Mouse (Mus musculus) neural tube, embryonic 14.5 days (tissue): ENCODE results near the gene Slc16a1. TPM values are rescaled to one million over a fixed set of nuclear protein-coding genes. Genes with fewer than 3 reads are reported as not detected.
"Not testable (repeated sequence)": the region's sequence is repeated elsewhere in the genome, so short reads cannot be mapped to it uniquely, and the experiment has no call there.

ENCODE experiments used
- ATAC-seq: fragments of 200-750 bp; cut with Nextera tagmentation; 2 replicates; pipeline ENCODE4 v1.8.0; 2017; ENCODE audit warnings: low read depth, mild to moderate bottlenecking, moderate TSS enrichment, moderate library complexity
- H3K27ac ChIP-seq: fragments of 300-500 bp; sonication (generic); 2 replicates; pipeline ENCODE4 v1.5.1; 2014; ENCODE audit warnings: low read depth, mild to moderate bottlenecking, control low read depth, low read length, moderate library complexity, mixed read lengths
- H3K27me3 ChIP-seq: fragments of 300-500 bp; sonication (generic); 2 replicates; pipeline ENCODE4 v1.6.1; 2014; ENCODE audit warnings: low read length; ENCODE audit not compliant: control insufficient read depth, insufficient read depth
- H3K36me3 ChIP-seq: fragments of 300-500 bp; sonication (generic); 2 replicates; pipeline ENCODE4 v1.6.1; 2014; ENCODE audit warnings: low read length, mixed read lengths; ENCODE audit not compliant: control insufficient read depth, insufficient read depth
- H3K4me1 ChIP-seq: fragments of 300-500 bp; sonication (generic); 2 replicates; pipeline ENCODE4 v1.6.1; 2014; ENCODE audit warnings: low read length; ENCODE audit not compliant: control insufficient read depth, insufficient read depth
- H3K4me2 ChIP-seq: fragments of 300-500 bp; sonication (generic); 2 replicates; pipeline ENCODE4 v1.6.1; 2014; ENCODE audit warnings: mild to moderate bottlenecking, low read depth, low read length, control low read depth
- H3K4me3 ChIP-seq: fragments of 300-500 bp; sonication (generic); 2 replicates; pipeline ENCODE4 v1.5.1; 2014; ENCODE audit warnings: low read depth, low read length, control low read depth, mixed read lengths
- H3K9ac ChIP-seq: fragments of 300-500 bp; sonication (generic); replicated peaks from 2 replicates; pipeline ENCODE4 v1.6.1; 2014; ENCODE audit warnings: low read depth, mild to moderate bottlenecking, control low read depth, low read length, mixed read lengths
- H3K9me3 ChIP-seq: fragments of 300-500 bp; sonication (generic); 2 replicates; pipeline ENCODE4 v1.6.1; 2016; ENCODE audit warnings: low read length; ENCODE audit not compliant: control insufficient read depth
- WGBS: fragments of 180-500 bp; shearing (Covaris S2); extraction: QIAGEN DNeasy Blood & Tissue Kit; methylation state at CpG from one replicate; pipeline ENCODE4 v1.1.7; 2014; 5-methylcytosine and 5-hydroxymethylcytosine counted together
- polyA plus RNA-seq: library from polyadenylated mRNA; unstranded; fragments of >200 nt; fragmentation: Nextera tagmentation; extraction: Ambion mirVana; gene quantifications from 2 replicates; pipeline ENCODE4 v1.2.1, GENCODE M21; 2014

The Slc16a1 gene
- polyA plus RNA-seq, 1 experiment from 2014 or later, result 7.6 TPM

- H3K27me3 ChIP-seq, result no peaks in the 10 kb centered on the region
- H3K4me2 ChIP-seq, result no peak overlapping the region
- H3K4me1 ChIP-seq, result 0 out of 2 replicates have a peak, but pooled peaks cover 3% of the 10 kb centered on the region
- no peaks in the 10 kb centered on the region for H3K9me3 ChIP-seq
- ATAC-seq, result no peak
- no peak overlapping the region for H3K27ac ChIP-seq
- no peak overlapping the region for H3K4me3 ChIP-seq
- 75% methylated on average over 10 of the region's 10 CpGs for WGBS
- H3K9ac ChIP-seq, result no peak overlapping the region
- no peaks in the 10 kb centered on the region for H3K36me3 ChIP-seq
Measured at GRCm38 (mm10) chr3:104667451-104667850, 29.0 kb downstream of the Slc16a1 start.

GRCm38 (mm10) chr3:104668989-104669388, 30.5 kb downstream of the Slc16a1 start:
- no peak for ATAC-seq
- Histone ChIP-seq H3K4me1 (0 out of 2 replicates have a peak, but pooled peaks cover 3% of the 10 kb centered on the region), H3K9me3 (no peaks in the 10 kb centered on the region), H3K4me3 (no peak overlapping the region), H3K27me3 (no peaks in the 10 kb centered on the region), H3K4me2 (no peak overlapping the region), H3K36me3 (no peaks in the 10 kb centered on the region), H3K9ac (no peak overlapping the region), H3K27ac (no peak overlapping the region)
- 94% methylated on average over 5 of the region's 5 CpGs for WGBS

GRCm38 (mm10) chr3:104669856-104670182, 31.4 kb downstream of the Slc16a1 start:
- H3K9me3 ChIP-seq, result no peaks in the 10 kb centered on the region
- no peak overlapping the region for H3K9ac ChIP-seq
- no peaks in the 10 kb centered on the region for H3K27me3 ChIP-seq
- 0 out of 2 replicates have a peak, but pooled peaks cover 8% of the 10 kb centered on the region for H3K4me1 ChIP-seq
- H3K4me3 ChIP-seq, result no peak overlapping the region
- ATAC-seq, result 0 out of 2 replicates have a peak, but pooled peaks have one; percentile 42
- H3K27ac ChIP-seq, result no peak overlapping the region
- no peaks in the 10 kb centered on the region for H3K36me3 ChIP-seq
- WGBS, result 19% methylated on average over 1 of the region's 1 CpGs
- H3K4me2 ChIP-seq, result no peak overlapping the region

GRCm38 (mm10) chr3:104670183-104671020, 31.9 kb downstream of the Slc16a1 start:
- not testable (repeated sequence) for H3K4me1 ChIP-seq, H3K27ac ChIP-seq, H3K9ac ChIP-seq, H3K9me3 ChIP-seq, H3K4me2 ChIP-seq, H3K27me3 ChIP-seq, H3K36me3 ChIP-seq, H3K4me3 ChIP-seq
- WGBS, result 40% methylated on average over 1 of the region's 1 CpGs
- peak; percentile 62; the same call in 1 of the 2 replicates for ATAC-seq

GRCm38 (mm10) chr3:104671543-104671942, 33.1 kb downstream of the Slc16a1 start:
- 0 out of 2 replicates have a peak, but pooled peaks cover 9% of the 10 kb centered on the region for H3K4me1 ChIP-seq
- no peak for ATAC-seq
- 84% methylated on average over 6 of the region's 6 CpGs for WGBS
- no peak overlapping the region for H3K4me3 ChIP-seq
- H3K9me3 ChIP-seq, result no peaks in the 10 kb centered on the region
- H3K27me3 ChIP-seq, result no peaks in the 10 kb centered on the region
- no peak overlapping the region for H3K27ac ChIP-seq
- H3K4me2 ChIP-seq, result no peak overlapping the region
- H3K36me3 ChIP-seq, result no peaks in the 10 kb centered on the region
- no peak overlapping the region for H3K9ac ChIP-seq

- Histone ChIP-seq H3K36me3 (no peaks in the 10 kb centered on the region), H3K27ac (no peak overlapping the region), H3K9me3 (no peaks in the 10 kb centered on the region), H3K9ac (no peak overlapping the region), H3K4me3 (no peak overlapping the region), H3K4me2 (no peak overlapping the region), H3K27me3 (no peaks in the 10 kb centered on the region), H3K4me1 (0 out of 2 replicates have a peak, but pooled peaks cover 9% of the 10 kb centered on the region)
- no peak for ATAC-seq
- 66% methylated on average over 4 of the region's 4 CpGs for WGBS
Measured at GRCm38 (mm10) chr3:104672041-104672440, 33.6 kb downstream of the Slc16a1 start.

- Histone ChIP-seq H3K27ac (no peak overlapping the region), H3K27me3 (no peaks in the 10 kb centered on the region), H3K36me3 (no peaks in the 10 kb centered on the region), H3K9me3 (no peaks in the 10 kb centered on the region), H3K4me1 (0 out of 2 replicates have a peak, but pooled peaks cover 9% of the 10 kb centered on the region), H3K4me2 (no peak overlapping the region), H3K4me3 (no peak overlapping the region), H3K9ac (no peak overlapping the region)
- ATAC-seq, result no peak
- 71% methylated on average over 4 of the region's 4 CpGs for WGBS
Measured at GRCm38 (mm10) chr3:104673642-104674328, 35.3 kb downstream of the Slc16a1 start.

- no peaks in the 10 kb centered on the region for H3K27me3 ChIP-seq
- WGBS, result 16% methylated on average over 14 of the region's 14 CpGs
Measured at GRCm38 (mm10) chr3:104674329-104675220, 36.1 kb downstream of the Slc16a1 start.

More at GRCm38 (mm10) chr3:104674329-104675220, 36.1 kb downstream of the Slc16a1 start:
- H3K27ac ChIP-seq, result peak overlapping the region; percentile 55; the same call in 1 of the 2 replicates
- peak overlapping the region; percentile 30 for H3K4me3 ChIP-seq
- no peaks in the 10 kb centered on the region for H3K36me3 ChIP-seq
- ATAC-seq, result 0 out of 2 replicates have a peak, but pooled peaks have one; percentile 13
- peak overlapping the region; percentile 45; the same call in 1 of the 2 replicates for H3K9ac ChIP-seq
- no peaks in the 10 kb centered on the region for H3K9me3 ChIP-seq
- H3K4me1 ChIP-seq, result 0 out of 2 replicates have a peak, but pooled peaks cover 9% of the 10 kb centered on the region
- peak overlapping the region; percentile 69 for H3K4me2 ChIP-seq
